Mouse (Mus musculus) midbrain, embryonic 10.5 days (tissue): ENCODE data around the gene Col27a1. TPM values are rescaled to one million over a fixed set of nuclear protein-coding genes. Genes with fewer than 3 reads are reported as not detected.
A peak's percentile ranks its signal among the peaks of the same experiment; 100 is the strongest.

ENCODE experiments used
- DNase-seq: peaks from one replicate; pipeline ENCODE4 v3.0.0-alpha.2; 2017; ENCODE audit warnings: low spot score
- H3K27ac ChIP-seq: fragments of 300-500 bp; sonication (generic); replicated peaks from 2 replicates; pipeline ENCODE4 v1.5.1; 2016; ENCODE audit warnings: mild to moderate bottlenecking
- H3K27me3 ChIP-seq: fragments of 300-500 bp; sonication (generic); 2 replicates; pipeline ENCODE4 v1.6.1; 2016; ENCODE audit warnings: low read depth, mild to moderate bottlenecking; ENCODE audit not compliant: poor library complexity, severe bottlenecking
- H3K36me3 ChIP-seq: fragments of 300-500 bp; sonication (generic); 2 replicates; pipeline ENCODE4 v1.6.1; 2016; ENCODE audit warnings: mild to moderate bottlenecking, moderate library complexity
- H3K4me1 ChIP-seq: fragments of 300-500 bp; sonication (generic); 2 replicates; pipeline ENCODE4 v1.6.1; 2016
- H3K4me3 ChIP-seq: fragments of 300-500 bp; sonication (generic); 2 replicates; pipeline ENCODE4 v1.5.1; 2016; ENCODE audit warnings: mild to moderate bottlenecking, moderate library complexity
- H3K9me3 ChIP-seq: fragments of 300-500 bp; sonication (generic); replicated peaks from 2 replicates; pipeline ENCODE4 v1.6.1; 2016; ENCODE audit warnings: mild to moderate bottlenecking
- WGBS: fragments of 180-500 bp; shearing (Covaris S2); methylation state at CpG from one replicate; pipeline ENCODE4 v1.1.7; 2016; 5-methylcytosine and 5-hydroxymethylcytosine counted together
- polyA plus RNA-seq: library from polyadenylated mRNA; unstranded; fragments of >200 nt; fragmentation: Nextera tagmentation; extraction: Ambion mirVana; gene quantifications from 2 replicates; pipeline ENCODE4 v1.2.1, GENCODE M21; 2016

The Col27a1 gene
- polyA plus RNA-seq, 1 experiment from 2014 or later = 2.9 TPM

DNA sequence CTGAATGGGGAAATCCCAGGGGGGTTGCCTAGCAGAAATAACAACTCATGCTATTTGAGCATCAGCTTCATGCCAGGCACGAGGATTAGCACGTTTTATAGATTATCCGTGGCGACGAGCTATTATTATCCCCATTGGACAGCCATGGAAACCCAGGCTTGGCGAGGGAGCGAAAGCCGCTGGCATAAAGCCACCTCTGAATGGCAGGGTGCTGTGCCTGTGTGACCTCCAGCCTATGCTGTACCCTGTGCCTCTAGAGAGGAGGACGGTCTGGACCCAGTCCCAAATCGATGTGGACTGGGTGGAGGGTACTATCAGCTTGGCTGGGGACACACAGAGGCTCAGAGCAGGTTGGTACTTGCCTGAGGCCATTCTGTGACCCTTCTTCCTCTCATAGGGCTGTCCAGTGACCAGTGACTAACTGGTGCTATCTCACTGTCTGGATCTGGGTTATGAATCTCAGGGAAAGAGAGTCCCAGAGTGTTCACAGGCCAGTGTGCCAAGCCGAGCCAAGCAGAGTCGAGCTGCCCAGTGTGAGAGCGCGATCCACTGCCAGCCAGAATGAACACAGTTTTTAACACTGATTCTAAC, 16.3 kb downstream of the Col27a1 start:
- Histone ChIP-seq H3K27ac (peak overlapping the region; percentile 38; the same call in 1 of the 2 replicates), H3K4me1 (peaks cover 30% of the 10 kb centered on the region), H3K36me3 (0 out of 2 replicates have a peak, but pooled peaks cover under 1% of the 10 kb centered on the region), H3K4me3 (no peak overlapping the region), H3K9me3 (no peaks in the 10 kb centered on the region), H3K27me3 (no peaks in the 10 kb centered on the region)
- WGBS = 79% methylated on average over 14 of the region's 14 CpGs
- no peak for DNase-seq

DNA sequence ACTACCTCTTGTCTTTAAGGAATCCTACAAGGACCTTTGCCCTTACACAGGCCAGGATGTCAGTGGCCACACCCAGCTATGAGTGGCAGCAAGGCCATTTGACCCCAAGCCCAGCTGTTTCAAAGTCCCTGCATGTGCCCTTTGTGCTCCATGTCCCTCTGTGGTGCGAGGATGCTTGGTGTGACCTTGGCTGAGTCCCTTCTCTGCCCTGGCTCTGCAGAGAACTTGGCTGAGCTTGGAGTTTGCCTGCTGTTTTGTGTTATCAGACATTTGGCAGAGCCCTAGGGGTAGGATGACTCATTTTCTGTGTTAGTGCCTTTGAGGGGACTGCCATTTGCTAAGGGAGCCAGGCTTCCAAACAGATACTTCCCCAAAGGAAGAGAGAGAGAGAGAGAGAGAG, 17.3 kb downstream of the Col27a1 start:
- no peak overlapping the region for H3K4me3 ChIP-seq
- no peak overlapping the region for H3K27ac ChIP-seq
- no peaks in the 10 kb centered on the region for H3K36me3 ChIP-seq
- no peaks in the 10 kb centered on the region for H3K9me3 ChIP-seq
- WGBS = 65% methylated on average over 1 of the region's 1 CpGs
- no peak for DNase-seq
- peaks cover 34% of the 10 kb centered on the region for H3K4me1 ChIP-seq
- H3K27me3 ChIP-seq = no peaks in the 10 kb centered on the region

DNA sequence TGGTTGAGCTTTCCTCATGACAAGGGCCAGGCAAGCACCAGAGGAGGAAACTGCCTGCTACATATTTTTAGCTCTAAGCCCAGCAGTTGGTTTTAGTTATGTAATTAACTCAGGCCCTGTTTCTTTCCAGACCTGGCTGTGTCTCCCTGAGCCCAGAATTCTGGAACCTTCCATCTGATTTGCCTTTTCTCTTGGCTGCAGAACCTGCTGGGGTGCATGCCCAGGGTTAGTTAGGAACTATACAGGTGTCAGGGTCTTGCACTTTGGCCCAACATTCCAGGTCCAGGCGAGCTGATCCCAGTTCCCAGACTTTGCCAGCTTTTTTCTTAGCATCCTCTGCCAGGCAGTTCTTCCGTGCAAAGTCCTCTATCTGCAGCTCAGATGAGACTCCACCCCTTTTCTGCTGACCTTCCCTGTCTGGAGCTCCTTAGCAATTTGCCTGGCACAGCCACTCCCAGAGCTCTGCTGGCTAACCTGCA, 18.8 kb downstream of the Col27a1 start:
- DNase-seq = no peak
- no peaks in the 10 kb centered on the region for H3K36me3 ChIP-seq
- H3K4me3 ChIP-seq = no peak overlapping the region
- no peaks in the 10 kb centered on the region for H3K27me3 ChIP-seq
- no peaks in the 10 kb centered on the region for H3K9me3 ChIP-seq
- no peak overlapping the region for H3K27ac ChIP-seq
- 58% methylated on average over 2 of the region's 2 CpGs for WGBS
- H3K4me1 ChIP-seq = peaks cover 40% of the 10 kb centered on the region

DNA sequence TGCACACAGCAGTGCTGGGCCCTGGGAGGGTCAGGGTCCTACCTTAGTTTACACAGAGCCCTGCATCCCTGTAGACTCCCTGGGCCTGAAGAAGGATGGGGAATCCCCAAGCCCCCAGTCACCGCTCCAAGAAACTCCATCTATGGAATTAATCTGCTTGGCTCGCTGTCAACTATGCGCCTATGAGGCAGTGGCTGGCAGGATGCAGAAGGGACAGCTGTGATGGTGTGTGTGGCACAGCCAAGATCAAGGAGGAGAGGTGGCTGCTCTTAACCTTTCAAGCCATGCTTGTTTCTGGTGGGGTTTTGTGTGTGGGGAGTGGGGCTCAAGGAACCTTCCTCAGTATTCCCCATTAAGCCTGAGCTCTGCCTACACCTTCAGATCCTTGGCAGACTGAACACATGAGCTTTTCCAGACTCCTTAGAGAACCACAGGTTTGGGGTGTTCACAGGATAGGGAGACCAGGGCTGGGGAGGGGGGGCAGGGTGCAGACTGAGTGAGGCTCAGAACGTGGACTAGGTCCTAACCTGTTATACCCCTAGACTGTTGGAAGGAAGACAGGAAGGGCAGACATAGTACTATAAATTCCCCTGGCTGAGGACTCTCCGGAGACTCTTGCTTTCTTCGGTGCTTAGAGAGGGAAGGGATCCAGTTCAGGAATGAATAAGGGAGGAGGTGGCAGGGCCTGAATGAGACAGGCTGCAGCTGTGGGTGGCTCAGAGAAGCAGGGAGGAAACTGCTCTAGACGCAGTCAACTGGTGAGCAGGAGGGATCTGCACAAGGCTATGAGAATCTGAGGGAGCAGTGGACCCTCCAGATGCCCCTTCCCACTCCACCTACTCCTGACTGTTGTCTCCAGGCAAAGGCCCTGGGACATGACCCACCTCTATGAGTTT, 20.0 kb downstream of the Col27a1 start:
- Histone ChIP-seq H3K4me1 (peaks cover 40% of the 10 kb centered on the region), H3K27ac (no peak overlapping the region), H3K9me3 (no peaks in the 10 kb centered on the region), H3K27me3 (no peaks in the 10 kb centered on the region), H3K36me3 (no peaks in the 10 kb centered on the region), H3K4me3 (no peak overlapping the region)
- DNase-seq = no peak
- 89% methylated on average over 7 of the region's 7 CpGs for WGBS

DNA sequence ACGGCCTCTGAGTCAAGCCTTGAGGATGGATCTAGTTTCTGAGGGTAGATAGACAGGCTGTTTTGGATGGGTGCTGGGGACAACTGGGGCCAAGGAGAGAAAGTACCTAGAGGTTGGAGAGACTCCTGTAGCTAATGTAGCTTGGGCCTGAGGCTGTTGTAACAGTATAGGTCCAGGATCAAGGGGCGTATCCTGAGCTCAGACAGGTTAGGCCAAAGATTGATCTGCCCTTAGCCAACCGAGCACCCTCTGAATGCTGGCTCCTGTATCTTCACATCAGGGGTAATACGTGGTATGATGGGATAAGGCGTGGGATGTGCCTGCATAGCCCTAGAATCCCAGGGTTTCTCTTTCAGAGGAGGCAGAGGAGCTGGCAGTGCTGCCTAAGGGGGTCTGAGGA, 21.0 kb downstream of the Col27a1 start:
- Histone ChIP-seq H3K4me1 (peaks cover 29% of the 10 kb centered on the region), H3K27me3 (no peaks in the 10 kb centered on the region), H3K36me3 (no peaks in the 10 kb centered on the region), H3K27ac (peak overlapping the region; percentile 33), H3K9me3 (no peaks in the 10 kb centered on the region), H3K4me3 (no peak overlapping the region)
- no peak for DNase-seq
- WGBS = 91% methylated on average over 5 of the region's 5 CpGs

DNA sequence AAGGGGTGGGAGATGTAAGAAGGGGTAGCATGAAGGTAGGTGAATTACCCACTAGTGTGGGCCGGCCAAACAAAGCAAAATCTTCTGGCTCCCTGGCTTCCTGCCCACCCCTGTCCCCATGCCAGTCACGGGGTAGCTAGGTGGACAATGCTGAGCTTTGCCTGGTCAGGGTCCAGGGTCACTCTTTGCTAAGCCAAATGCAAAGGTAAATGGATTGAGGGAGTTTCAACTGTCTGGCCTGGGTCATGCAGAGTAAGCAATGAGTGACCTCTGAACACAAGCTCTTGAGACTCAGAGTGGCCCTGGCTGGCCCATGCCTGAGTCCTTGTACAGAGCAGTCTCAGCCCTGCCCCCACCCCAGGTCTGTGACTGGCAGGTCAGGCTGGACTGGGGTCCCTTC, 22.4 kb downstream of the Col27a1 start:
- Histone ChIP-seq H3K27me3 (no peaks in the 10 kb centered on the region), H3K4me1 (peaks cover 16% of the 10 kb centered on the region), H3K36me3 (peaks cover 8% of the 10 kb centered on the region; the same call in 1 of the 2 replicates), H3K9me3 (no peaks in the 10 kb centered on the region), H3K27ac (peak overlapping the region; percentile 28; the same call in 1 of the 2 replicates), H3K4me3 (no peak overlapping the region)
- DNase-seq = no peak
- WGBS = 65% methylated on average over 2 of the region's 2 CpGs

DNA sequence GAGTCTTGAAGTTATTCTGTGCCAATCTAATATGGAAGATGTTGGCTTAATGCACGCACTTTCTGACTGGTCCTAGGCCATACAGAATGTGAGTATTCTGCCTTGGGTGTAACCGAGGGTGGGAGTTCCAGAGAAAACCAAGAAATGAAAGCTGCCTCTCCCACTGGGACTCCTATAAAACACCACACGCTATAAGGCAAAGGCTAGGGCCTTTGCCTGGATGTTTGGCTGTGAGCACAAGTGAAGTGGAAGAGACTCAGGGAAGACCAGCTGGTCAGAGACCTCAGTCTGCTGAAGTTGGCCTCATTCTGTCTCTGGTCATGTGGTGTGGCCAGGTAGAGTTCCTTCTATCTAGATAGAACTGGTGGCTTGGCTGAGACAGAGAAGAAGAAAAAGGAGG, 23.4 kb downstream of the Col27a1 start:
- peaks cover 16% of the 10 kb centered on the region for H3K4me1 ChIP-seq
- no peak for DNase-seq
- WGBS = 85% methylated on average over 3 of the region's 3 CpGs
- H3K36me3 ChIP-seq = peaks cover 8% of the 10 kb centered on the region; the same call in 1 of the 2 replicates
- no peaks in the 10 kb centered on the region for H3K27me3 ChIP-seq
- H3K9me3 ChIP-seq = no peaks in the 10 kb centered on the region
- H3K4me3 ChIP-seq = no peak overlapping the region
- no peak overlapping the region for H3K27ac ChIP-seq

DNA sequence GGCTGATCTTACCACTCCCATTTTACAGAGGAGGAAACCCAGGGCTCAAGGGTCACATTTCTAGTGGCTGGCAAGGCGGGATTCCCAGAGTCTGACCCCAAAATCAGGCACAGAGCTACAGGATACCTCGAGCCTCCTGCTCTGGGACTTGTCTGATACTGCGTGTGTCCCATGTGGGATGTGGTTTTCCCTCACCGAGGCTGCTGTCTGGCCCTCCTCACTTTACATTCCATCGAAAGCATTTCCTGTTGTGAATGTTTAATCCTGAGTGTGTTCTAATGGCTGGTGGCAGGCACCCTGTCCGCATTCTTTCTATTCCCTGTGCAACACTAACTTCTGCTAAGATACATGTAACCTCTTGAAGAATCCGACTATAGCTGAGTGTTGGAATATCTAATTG, 24.3 kb downstream of the Col27a1 start:
- WGBS = 63% methylated on average over 7 of the region's 7 CpGs
- DNase-seq = no peak
- Histone ChIP-seq H3K4me3 (no peak overlapping the region), H3K4me1 (peaks cover 16% of the 10 kb centered on the region), H3K27ac (no peak overlapping the region), H3K9me3 (no peaks in the 10 kb centered on the region), H3K36me3 (peaks cover 8% of the 10 kb centered on the region; the same call in 1 of the 2 replicates), H3K27me3 (no peaks in the 10 kb centered on the region)

DNA sequence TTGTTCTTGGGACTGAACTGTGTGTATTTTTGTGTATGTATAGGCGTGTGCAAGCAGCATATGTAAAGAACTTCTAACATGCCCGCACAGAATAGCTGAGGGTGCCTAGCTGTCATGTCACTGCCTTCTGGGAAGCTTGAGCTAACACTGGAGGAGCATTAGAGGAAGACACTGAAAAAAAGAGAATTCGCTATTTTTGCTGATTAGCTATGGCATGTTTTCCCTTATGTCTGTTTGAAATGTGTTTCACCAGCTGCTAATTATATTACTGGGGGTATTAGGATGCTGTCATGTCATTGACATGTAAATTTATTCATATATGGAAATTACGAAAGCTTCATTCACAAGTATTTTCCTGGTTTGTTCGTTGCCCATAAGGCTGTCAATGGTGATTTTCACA, 24.9 kb downstream of the Col27a1 start:
- no peak for DNase-seq
- WGBS = 90% methylated on average over 5 of the region's 5 CpGs
- H3K36me3 ChIP-seq = peaks cover 8% of the 10 kb centered on the region; the same call in 1 of the 2 replicates
- no peaks in the 10 kb centered on the region for H3K9me3 ChIP-seq
- no peak overlapping the region for H3K4me3 ChIP-seq
- H3K4me1 ChIP-seq = peaks cover 16% of the 10 kb centered on the region
- no peaks in the 10 kb centered on the region for H3K27me3 ChIP-seq
- no peak overlapping the region for H3K27ac ChIP-seq

DNA sequence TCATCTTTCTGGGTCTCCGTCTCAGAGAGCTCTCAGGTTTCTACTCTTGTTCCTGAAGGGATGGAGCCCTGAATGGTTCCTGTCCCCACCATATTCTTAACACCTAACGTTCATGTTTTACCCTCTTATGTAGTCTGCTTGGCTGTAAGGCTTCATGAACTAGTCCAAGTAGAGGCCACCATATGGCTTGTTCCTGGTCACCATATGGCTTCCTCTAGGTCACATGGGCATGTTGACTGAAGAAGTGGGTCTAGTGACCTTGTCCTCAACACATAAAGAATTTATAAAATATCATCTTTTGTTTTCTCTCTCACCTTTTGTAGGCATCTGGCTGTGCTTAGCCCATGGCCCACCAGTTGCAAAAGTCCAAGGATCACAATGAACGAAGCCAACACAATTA, 27.2 kb downstream of the Col27a1 start:
- WGBS = 90% methylated on average over 3 of the region's 3 CpGs
- no peak overlapping the region for H3K4me3 ChIP-seq
- DNase-seq = no peak
- H3K9me3 ChIP-seq = no peaks in the 10 kb centered on the region
- H3K27me3 ChIP-seq = no peaks in the 10 kb centered on the region
- peaks cover 10% of the 10 kb centered on the region; the same call in 1 of the 2 replicates for H3K36me3 ChIP-seq
- no peak overlapping the region for H3K27ac ChIP-seq
- H3K4me1 ChIP-seq = peaks cover 12% of the 10 kb centered on the region

DNA sequence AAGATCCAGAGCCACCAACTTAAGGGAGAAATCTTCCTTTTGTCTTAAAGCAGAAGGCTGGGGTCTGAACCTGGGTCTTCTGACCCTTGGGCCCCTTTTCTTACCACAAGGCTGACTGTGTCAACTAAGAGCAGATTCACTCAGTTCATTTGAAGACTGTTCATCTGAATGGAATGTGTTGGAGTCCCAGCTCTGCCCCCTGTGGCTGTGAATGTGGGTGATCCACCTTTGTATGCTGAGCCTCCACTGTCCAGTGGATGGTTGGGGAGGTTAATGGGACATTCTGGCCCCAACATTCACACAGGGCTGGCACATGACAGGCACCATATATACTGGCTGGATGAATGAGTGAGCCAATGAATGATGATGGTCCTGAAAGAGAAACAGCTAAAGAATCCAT, 34.2 kb downstream of the Col27a1 start:
- Histone ChIP-seq H3K27me3 (no peaks in the 10 kb centered on the region), H3K4me1 (no peaks in the 10 kb centered on the region), H3K27ac (no peak overlapping the region), H3K36me3 (0 out of 2 replicates have a peak, but pooled peaks cover 2% of the 10 kb centered on the region), H3K4me3 (no peak overlapping the region), H3K9me3 (no peaks in the 10 kb centered on the region)
- DNase-seq = no peak

DNA sequence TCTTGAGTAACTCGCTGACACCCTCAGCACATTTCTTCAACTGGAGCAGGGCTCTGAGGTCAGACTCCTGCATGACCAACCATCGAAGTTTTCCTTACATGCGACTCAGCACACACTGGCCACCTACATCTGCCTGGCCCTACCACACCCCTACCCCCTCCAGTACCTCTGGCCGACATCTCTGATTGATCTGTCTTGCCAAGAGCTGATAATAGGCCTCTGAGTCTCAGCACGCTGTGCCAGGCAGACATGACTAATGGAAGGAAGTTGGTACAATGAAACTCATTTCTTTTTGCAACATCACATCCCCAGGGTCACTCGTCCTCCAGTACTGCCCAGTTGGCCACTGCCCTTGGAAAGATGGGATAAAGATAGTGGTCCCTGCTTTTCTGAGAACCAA, 35.1 kb downstream of the Col27a1 start:
- no peaks in the 10 kb centered on the region for H3K4me1 ChIP-seq
- 88% methylated on average over 6 of the region's 6 CpGs for WGBS
- H3K27me3 ChIP-seq = no peaks in the 10 kb centered on the region
- H3K9me3 ChIP-seq = no peaks in the 10 kb centered on the region
- DNase-seq = no peak
- H3K36me3 ChIP-seq = 0 out of 2 replicates have a peak, but pooled peaks cover 2% of the 10 kb centered on the region
- no peak overlapping the region for H3K27ac ChIP-seq
- no peak overlapping the region for H3K4me3 ChIP-seq

DNA sequence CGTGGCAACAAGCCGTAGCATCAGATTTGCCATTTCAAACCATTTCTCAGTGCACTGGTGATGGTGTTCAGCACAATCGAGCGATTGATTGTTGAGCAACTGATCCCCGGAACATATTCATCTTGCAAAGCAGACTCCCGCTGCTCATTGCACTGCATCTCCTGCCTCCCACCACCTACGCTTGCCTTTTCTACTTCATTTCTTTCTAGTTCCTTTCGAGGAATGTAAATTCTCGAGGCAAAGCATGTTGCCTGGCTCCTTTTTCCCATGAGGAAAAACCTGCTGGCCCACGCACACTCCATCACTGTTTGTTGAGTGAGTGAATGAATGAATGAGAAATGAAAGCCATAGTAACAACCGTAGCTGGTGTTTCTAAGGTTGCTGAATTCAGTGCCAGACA, 38.0 kb downstream of the Col27a1 start:
- Histone ChIP-seq H3K4me1 (no peaks in the 10 kb centered on the region), H3K9me3 (no peaks in the 10 kb centered on the region), H3K4me3 (no peak overlapping the region), H3K36me3 (no peaks in the 10 kb centered on the region), H3K27ac (no peak overlapping the region), H3K27me3 (no peaks in the 10 kb centered on the region)
- DNase-seq = no peak
- WGBS = 91% methylated on average over 11 of the region's 11 CpGs
